Mouse (Mus musculus) heart, postnatal 10 days (tissue): ENCODE measurements at regions not wholly inside any gene's neighbourhood (a gene's known extent, or its start where the extent isn't known, plus 50 kb on each side); places are given as distances from the start of the nearest gene placed in this dataset.

Experiments used
- microRNA-seq, 2 experiments: library from miRNA; unstranded; fragments of <30 nt; microRNA quantifications; one replicate each; pipeline ENCODE4 v1.2.0; 2022

Small RNA genes lying in the stretch of these regions (microRNA-seq; reads per million reads assigned to microRNA genes)
- gene Gm22368 (0 reads per million in 2 experiments), gene Gm44376 (0 reads per million in 2 experiments)
